Mouse (Mus musculus) heart, postnatal 25 days (tissue): Measurements from ENCODE around the gene Rab43. TPM values are rescaled to one million over a fixed set of nuclear protein-coding genes. Genes with fewer than 3 reads are reported as not detected.
A peak's percentile ranks its signal among the peaks of the same experiment; 100 is the strongest.
"Not testable (repeated sequence)": the region's sequence is repeated elsewhere in the genome, so short reads cannot be mapped to it uniquely, and the experiment has no call there.

ENCODE experiments used
- DNase-seq: peaks from one replicate; pipeline ENCODE4 v3.0.0; 2022; ENCODE audit warnings: low spot score
- intact Hi-C: fragments of 180-260 bp; cut with DNase I; formaldehyde crosslinking; loops from one replicate; pipeline ENCODE4 v1.15.1; 2025
- total RNA-seq, 2 experiments: library from RNA; stranded (reverse); gene quantifications; 2 replicates each; pipeline ENCODE4 v1.2.3; 2021

Rab43 gene
- total RNA-seq, 2 experiments from 2014 or later: 12.5 to 15.7 TPM

GRCm38 (mm10) chr6:87789791-87790190 is 22.2 kb downstream of the Rab43 start:
- no peak for DNase-seq

GRCm38 (mm10) chr6:87788896-87789587 is 22.9 kb downstream of the Rab43 start:
- intact Hi-C loops: no loop called here
- DNase-seq: no peak

More at GRCm38 (mm10) chr6:87789791-87790190, 22.2 kb downstream of the Rab43 start:
- intact Hi-C loops: no loop called here

GRCm38 (mm10) chr6:87788266-87788895 is 23.6 kb downstream of the Rab43 start:
- intact Hi-C loops: no loop called here
- no peak for DNase-seq

GRCm38 (mm10) chr6:87787108-87787890 is 24.7 kb downstream of the Rab43 start:
- intact Hi-C loops: no loop called here
- DNase-seq: peak; percentile 38

GRCm38 (mm10) chr6:87786621-87787020 is 25.3 kb downstream of the Rab43 start:
- no peak for DNase-seq
- intact Hi-C loops: no loop called here

- no peak for DNase-seq
- intact Hi-C loops: no loop called here
Measured at GRCm38 (mm10) chr6:87784033-87784432, 27.9 kb downstream of the Rab43 start.

GRCm38 (mm10) chr6:87780546-87781301 is 31.2 kb downstream of the Rab43 start:
- intact Hi-C loops: no loop called here
- DNase-seq: no peak

GRCm38 (mm10) chr6:87779174-87780165 is 32.5 kb downstream of the Rab43 start:
- intact Hi-C loops: no loop called here
- no peak for DNase-seq

GRCm38 (mm10) chr6:87778294-87779173 is 33.4 kb downstream of the Rab43 start:
- DNase-seq: no peak
- intact Hi-C loops: no loop called here

GRCm38 (mm10) chr6:87777842-87778241 is 34.1 kb downstream of the Rab43 start, which contains the start of gene Gp9:
Gp9 (plus strand) TSS chr6:87778072.
- intact Hi-C loops: no loop called here
- no peak for DNase-seq

- intact Hi-C loops: no loop called here
Measured at GRCm38 (mm10) chr6:87776663-87777062, 35.3 kb downstream of the Rab43 start.

GRCm38 (mm10) chr6:87775588-87776245 is 36.2 kb downstream of the Rab43 start:
- intact Hi-C loops: no loop called here
- DNase-seq: no peak

More at GRCm38 (mm10) chr6:87776663-87777062, 35.3 kb downstream of the Rab43 start:
- DNase-seq: no peak

- intact Hi-C loops: no loop called here
- no peak for DNase-seq
Measured at GRCm38 (mm10) chr6:87774909-87775308, 37.1 kb downstream of the Rab43 start.

GRCm38 (mm10) chr6:87774466-87774865 is 37.5 kb downstream of the Rab43 start:
- intact Hi-C loops: no loop called here
- DNase-seq: no peak

- DNase-seq: no peak
- intact Hi-C loops: no loop called here
Measured at GRCm38 (mm10) chr6:87770626-87771025, 41.3 kb downstream of the Rab43 start.

GRCm38 (mm10) chr6:87764296-87764695 is 47.7 kb downstream of the Rab43 start:
- intact Hi-C loops: loop anchor here (5.0 to 10.0 kb wide), 3 partner anchors 73 to 231 kb away; partner anchors contain the start of genes Gm45140, Hmces and Isy1
- not testable (repeated sequence) for DNase-seq
